Mouse (Mus musculus) CD4-positive, CD25-positive, alpha-beta regulatory T cell, adult 9 weeks (primary cell): ENCODE measurements around the gene Spata9. TPM values are rescaled to one million over a fixed set of nuclear protein-coding genes. Genes with fewer than 3 reads are reported as not detected.

ENCODE experiments used
- polyA plus RNA-seq: library from polyadenylated mRNA; unstranded; fragments of 100-300 nt; shearing (Covaris generic); gene quantifications from one replicate; pipeline ENCODE4 v1.2.1, GENCODE M21; 2017

Spata9 gene
- not detected for polyA plus RNA-seq

DNA sequence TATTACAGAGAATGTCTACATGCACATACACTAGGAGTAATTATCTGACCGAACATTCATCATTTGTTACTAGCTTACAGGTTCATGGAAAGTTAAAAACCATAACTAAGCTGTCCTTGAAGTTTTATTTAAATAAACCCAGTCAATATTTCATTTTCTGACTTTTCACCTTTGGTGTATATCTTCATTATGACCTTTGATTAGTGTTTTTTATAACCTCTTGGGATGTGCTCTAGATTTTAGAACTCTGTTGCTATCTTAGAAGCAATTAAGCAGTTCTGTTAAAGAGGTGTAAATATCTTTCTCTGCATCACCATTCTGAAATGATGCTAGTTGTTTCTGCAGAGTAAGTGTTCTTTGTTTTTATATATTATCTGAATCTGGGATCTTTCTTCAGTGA is at the start of gene Spata9:
Gene Spata9 (plus strand): TSS at position 301 of the 400 bp plus-strand sequence.

GRCm38 (mm10) chr13:75943189-75944043 is 23.5 kb upstream of the Spata9 start, which contains the start of gene Rhobtb3:
TSS of gene Rhobtb3 (minus strand) at chr13:75943925.

GRCm38 (mm10) chr13:76017974-76018843 is 51.3 kb downstream of the Spata9 start, which contains the start of gene Rfesd:
TSS of gene Rfesd (minus strand) at chr13:76018719.

Other genes starting within 250 kb of the Spata9 start
- 185 TPM for gene Glrx, start 127.3 kb upstream of the Spata9 start, polyA plus RNA-seq
- not detected for gene Rhobtb3, start 23.2 kb upstream of the Spata9 start, polyA plus RNA-seq
- gene Rfesd, start 51.6 kb downstream of the Spata9 start, polyA plus RNA-seq, result 35.5 TPM
- not detected for gene Gpr150, start 89.8 kb downstream of the Spata9 start, polyA plus RNA-seq
- gene Arsk, start 131.5 kb downstream of the Spata9 start, polyA plus RNA-seq, result 7.2 TPM
- 26.4 TPM for gene Ttc37, start 131.6 kb downstream of the Spata9 start, polyA plus RNA-seq